ENCODE assay signal across 18 mouse cellular contexts in the genomic region with DNA sequence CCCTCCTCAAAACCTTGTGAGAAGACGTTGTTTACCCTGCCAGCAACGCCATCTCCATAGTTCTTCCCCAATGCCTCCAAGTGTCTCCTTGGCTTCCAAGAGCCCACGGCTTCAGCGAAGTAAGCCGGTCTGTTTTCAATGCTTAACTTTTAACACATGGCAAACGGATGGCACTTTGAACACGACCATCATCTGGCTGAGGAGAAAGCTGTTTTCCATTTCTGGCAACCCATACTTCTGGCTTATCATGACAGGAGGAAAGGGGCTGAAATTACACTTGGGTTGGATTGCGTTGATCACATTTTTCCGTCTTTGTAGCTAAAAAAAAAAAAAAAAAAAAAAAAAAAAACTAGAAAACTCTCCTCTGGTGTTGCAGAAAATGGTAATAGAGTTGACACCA.
"Had no signal": no experiment of that assay in that cellular context is flagged by ENCODE, and none has a peak within 500 bp of the region (broad histone marks: within the 10 kb centered on the region; RNA-seq: fewer than 3 reads in every experiment).

No protein-coding gene starts in this region.

- H3K9ac ChIP-seq: liver, embryonic 15.5 days; liver, postnatal 0 days; midbrain, embryonic 12.5 days; neural tube, embryonic 12.5 days had no signal

- ATAC-seq: liver, postnatal 0 days had no signal

- H3K4me2 ChIP-seq: liver, embryonic 15.5 days; midbrain, embryonic 12.5 days; neural tube, embryonic 12.5 days had no signal

- DNase-seq: liver, postnatal 0 days; lung, adult 2 months; lung, postnatal 10 days; lung, postnatal 36 days; midbrain, embryonic 14.5 days; retina, postnatal 1 day; right cerebral cortex, adult 18-20 months; right cerebral cortex, postnatal 25 days; right cerebral cortex, postnatal 4 days; spleen, adult 18-20 months; thymus, adult 18-20 months; thymus, postnatal 14 days; thymus, postnatal 36 days had no signal

- H3K9me3 ChIP-seq: liver, embryonic 15.5 days; midbrain, embryonic 12.5 days; neural tube, embryonic 12.5 days had no signal

- H3K4me1 ChIP-seq: liver, embryonic 15.5 days had no signal

- H3K4me3 ChIP-seq: liver, embryonic 15.5 days; megakaryocyte, embryonic 14.5 days; midbrain, embryonic 12.5 days; neural tube, embryonic 12.5 days had no signal

- H3K27me3 ChIP-seq: liver, embryonic 15.5 days; megakaryocyte, embryonic 14.5 days; neural tube, embryonic 12.5 days had no signal

- H3K27ac ChIP-seq: liver, embryonic 15.5 days; macrophage; midbrain, embryonic 12.5 days; neural tube, embryonic 12.5 days had no signal

- H3K36me3 ChIP-seq: liver, embryonic 15.5 days; midbrain, embryonic 12.5 days; neural tube, embryonic 12.5 days had no signal
